Mouse (Mus musculus) liver, adult 2 months (tissue): ENCODE measurements around the gene Nbea. TPM values are rescaled to one million over a fixed set of nuclear protein-coding genes. Genes with fewer than 3 reads are reported as not detected.

Experiments
- DNase-seq: peaks from one replicate; pipeline ENCODE4 v3.0.0-alpha.2; 2011; ENCODE audit warnings: low read depth, low spot score; ENCODE audit errors: extremely low read depth
- H3K27ac ChIP-seq: fragments of 200-500 bp; replicated peaks from 2 replicates; pipeline ENCODE4 v1.5.1; 2012; ENCODE audit warnings: low read depth, mild to moderate bottlenecking, control low read depth, inconsistent platforms, low read length; ENCODE audit not compliant: insufficient read depth
- H3K27me3 ChIP-seq: fragments of 200-500 bp; 2 replicates; pipeline ENCODE4 v1.6.1; 2012; ENCODE audit warnings: mild to moderate bottlenecking, moderate library complexity, low read length, inconsistent platforms; ENCODE audit not compliant: control insufficient read depth, insufficient read depth
- H3K36me3 ChIP-seq: fragments of 200-500 bp; 2 replicates; pipeline ENCODE4 v1.6.1; 2012; ENCODE audit warnings: low read length, inconsistent platforms; ENCODE audit not compliant: control insufficient read depth, insufficient read depth
- H3K4me1 ChIP-seq: fragments of 200-500 bp; 2 replicates; pipeline ENCODE4 v1.6.1; 2011; ENCODE audit warnings: low read length; ENCODE audit not compliant: control insufficient read depth, insufficient read depth
- H3K4me3 ChIP-seq: fragments of 200-500 bp; 2 replicates; pipeline ENCODE4 v1.5.1; 2011; ENCODE audit warnings: low read depth, mild to moderate bottlenecking, control low read depth, low read length, moderate library complexity; ENCODE audit not compliant: insufficient read depth
- H3K79me2 ChIP-seq: fragments of 200-500 bp; 2 replicates; pipeline ENCODE4 v1.6.1; 2012; ENCODE audit warnings: inconsistent platforms, mild to moderate bottlenecking, low read length, moderate library complexity; ENCODE audit not compliant: control insufficient read depth, insufficient read depth
- H3K9ac ChIP-seq: fragments of 200-500 bp; 2 replicates; pipeline ENCODE4 v1.6.1; 2012; ENCODE audit warnings: low read depth, mild to moderate bottlenecking, control low read depth, inconsistent platforms, low read length
- CTCF ChIP-seq: fragments of 200-500 bp; IDR thresholded peaks from 2 replicates; pipeline ENCODE4 v1.5.1; 2011; ENCODE audit warnings: low read depth, low read length, control low read depth
- POLR2A ChIP-seq: fragments of 200-500 bp; IDR thresholded peaks from 2 replicates; pipeline ENCODE4 v1.6.1; 2011; ENCODE audit warnings: low read length, control low read depth; ENCODE audit not compliant: insufficient read depth; ENCODE audit errors: extremely low read depth
- WGBS: fragments of 180-500 bp; shearing (Covaris S2); methylation state at CpG from one replicate; pipeline ENCODE4 v1.1.7; 2018; 5-methylcytosine and 5-hydroxymethylcytosine counted together
- polyA plus RNA-seq: library from polyadenylated mRNA; depleted of rRNA; stranded (reverse); fragments of >200 nt; gene quantifications from 2 replicates; pipeline ENCODE4 v1.2.3, GENCODE M21; 2012
- total RNA-seq: library from RNA; depleted of rRNA; stranded (reverse); fragments of >200 nt; gene quantifications from 2 replicates; pipeline ENCODE4 v1.2.3, GENCODE M21; 2014

Gene Nbea
- total and polyA plus RNA-seq, 2 experiments: 0.38 to 1.9 TPM

DNA sequence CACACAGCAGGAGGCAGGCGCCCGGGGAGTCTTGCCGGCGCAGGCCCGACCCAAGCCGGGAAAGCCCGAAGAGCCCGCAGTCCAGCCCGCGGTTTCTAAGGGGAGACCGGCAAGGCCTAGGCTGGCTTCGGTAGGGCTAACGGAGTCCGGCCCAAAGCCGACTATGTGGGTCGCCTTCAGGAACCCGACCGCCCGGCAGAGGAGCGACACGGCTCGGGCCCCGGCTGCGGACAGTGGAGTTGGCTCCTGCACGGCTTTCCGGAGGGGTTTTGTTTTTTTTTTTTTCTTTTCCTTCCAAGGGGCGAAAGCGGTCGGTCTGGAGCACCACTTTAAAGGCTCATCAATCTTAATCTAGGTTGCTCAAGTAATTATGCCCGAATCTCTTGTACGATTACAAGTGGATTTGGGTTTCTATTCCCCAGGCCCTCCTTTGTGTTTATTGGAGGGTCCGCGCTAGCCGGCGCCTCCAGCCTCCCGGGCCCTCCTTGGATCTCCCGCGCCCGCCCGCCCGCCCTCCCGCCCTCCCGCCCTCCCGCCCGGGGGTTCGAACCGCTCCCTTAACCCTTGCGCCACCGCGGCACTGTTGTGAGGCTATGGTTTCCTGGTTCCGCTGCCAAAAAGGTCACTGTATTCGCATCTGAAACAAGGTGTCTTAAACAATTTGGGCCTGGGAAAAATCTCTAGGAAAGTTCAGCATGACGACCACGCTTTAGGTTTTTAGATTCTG is 395.9 kb downstream of the Nbea start:
- TF ChIP-seq POLR2A (no peak), CTCF (no peak)
- Histone ChIP-seq H3K4me3 (peak overlapping the region; percentile 9), H3K9ac (no peak overlapping the region), H3K27me3 (peaks cover 13% of the 10 kb centered on the region), H3K36me3 (no peaks in the 10 kb centered on the region), H3K79me2 (no peaks in the 10 kb centered on the region), H3K27ac (no peak overlapping the region), H3K4me1 (peaks cover 3% of the 10 kb centered on the region)
- DNase-seq: no peak
- 5% methylated on average over 53 of the region's 54 CpGs for WGBS

DNA sequence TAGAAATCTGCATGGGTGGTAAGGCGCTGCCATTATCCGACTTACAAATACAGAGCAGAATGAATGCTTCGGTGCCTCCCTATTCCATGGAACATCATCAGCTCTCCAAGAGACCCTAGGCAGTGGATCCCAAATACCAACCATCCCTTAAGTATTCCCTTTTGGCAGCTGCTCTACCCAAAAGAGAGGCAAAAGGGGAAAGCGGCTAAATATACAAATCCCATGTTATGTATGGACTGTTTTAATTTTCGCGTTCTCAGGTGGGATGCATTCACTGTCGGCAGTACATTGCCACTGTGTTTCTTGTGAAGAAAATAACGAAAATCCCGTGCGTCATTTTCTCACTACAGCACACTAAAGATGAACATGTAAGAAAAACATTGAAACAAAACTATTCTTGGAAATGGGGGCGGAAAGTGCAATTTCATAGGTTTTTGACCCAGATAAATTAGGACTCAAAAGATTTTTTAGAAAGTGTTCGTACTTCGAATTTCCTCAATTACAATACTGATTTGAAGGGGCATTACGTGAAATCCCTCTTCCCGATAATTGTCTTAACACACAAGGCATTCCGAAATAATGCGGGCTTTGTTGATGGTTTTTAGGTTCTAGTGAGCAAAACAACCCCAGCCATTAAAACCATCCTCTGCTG is 396.5 kb downstream of the Nbea start:
- H3K79me2 ChIP-seq: no peaks in the 10 kb centered on the region
- H3K9ac ChIP-seq: no peak overlapping the region
- H3K4me1 ChIP-seq: peaks cover 3% of the 10 kb centered on the region
- H3K27me3 ChIP-seq: peaks cover 13% of the 10 kb centered on the region
- TF ChIP-seq POLR2A: no peak
- TF ChIP-seq CTCF: no peak
- no peak overlapping the region for H3K27ac ChIP-seq
- WGBS: 41% methylated on average over 17 of the region's 17 CpGs
- no peak for DNase-seq
- no peaks in the 10 kb centered on the region for H3K36me3 ChIP-seq
- H3K4me3 ChIP-seq: peak overlapping the region; percentile 9; the same call in 1 of the 2 replicates

DNA sequence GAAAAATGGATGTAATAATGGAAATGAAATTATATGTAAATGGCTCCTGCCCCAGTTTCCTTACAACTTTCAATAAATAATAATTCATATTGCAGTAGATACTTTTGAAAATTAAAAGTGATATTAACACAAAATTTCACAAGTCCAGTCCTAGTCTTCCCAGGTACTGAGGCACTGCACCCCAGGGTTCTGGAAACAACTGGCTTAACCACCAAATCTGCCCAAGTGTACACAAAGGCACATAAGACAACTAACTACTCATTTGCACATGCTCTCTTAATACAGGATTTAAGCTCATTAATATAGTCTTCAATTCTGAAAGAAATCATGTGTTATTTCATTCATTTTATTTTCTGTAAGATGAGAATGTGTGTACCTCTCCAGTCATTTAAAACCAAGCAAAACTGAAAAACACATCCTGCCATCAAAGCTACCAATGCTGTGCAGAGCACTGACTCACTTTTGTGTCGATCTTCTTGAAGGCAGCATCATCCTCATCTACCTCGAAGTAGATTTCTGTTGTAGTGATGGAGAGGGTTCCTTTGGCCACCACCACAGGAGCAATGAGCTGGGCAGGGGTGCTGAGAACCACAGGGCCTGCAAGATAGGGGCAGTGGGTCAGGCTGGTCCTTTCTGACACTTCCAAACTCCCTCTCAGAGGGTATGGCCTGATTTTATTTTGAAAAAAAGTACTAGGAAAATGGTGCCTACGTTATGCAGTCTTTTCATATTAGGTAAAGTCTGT is 397.3 kb downstream of the Nbea start:
- no peak for TF ChIP-seq POLR2A
- no peak for TF ChIP-seq CTCF
- WGBS: 43% methylated on average over 3 of the region's 3 CpGs
- H3K27me3 ChIP-seq: peaks cover 13% of the 10 kb centered on the region

GRCm38 (mm10) chr3:55785266-55785980 is 398.1 kb downstream of the Nbea start:
- no peak overlapping the region for H3K27ac ChIP-seq
- no peak for DNase-seq
- H3K27me3 ChIP-seq: peaks cover 16% of the 10 kb centered on the region
- 73% methylated on average over 4 of the region's 4 CpGs for WGBS
- no peak overlapping the region for H3K9ac ChIP-seq
- H3K4me3 ChIP-seq: no peak overlapping the region
- no peaks in the 10 kb centered on the region for H3K36me3 ChIP-seq
- peaks cover 3% of the 10 kb centered on the region for H3K4me1 ChIP-seq
- no peak for TF ChIP-seq CTCF
- no peak for TF ChIP-seq POLR2A
- no peaks in the 10 kb centered on the region for H3K79me2 ChIP-seq

More for the DNA sequence above, 397.3 kb downstream of the Nbea start:
- Histone ChIP-seq H3K27ac (no peak overlapping the region), H3K4me3 (no peak overlapping the region), H3K36me3 (no peaks in the 10 kb centered on the region), H3K4me1 (peaks cover 3% of the 10 kb centered on the region), H3K79me2 (no peaks in the 10 kb centered on the region), H3K9ac (no peak overlapping the region)
- no peak for DNase-seq

GRCm38 (mm10) chr3:55784101-55784500 is 399.4 kb downstream of the Nbea start:
- H3K27me3 ChIP-seq: peaks cover 19% of the 10 kb centered on the region
- H3K79me2 ChIP-seq: no peaks in the 10 kb centered on the region
- H3K9ac ChIP-seq: no peak overlapping the region
- H3K4me3 ChIP-seq: no peak overlapping the region
- H3K4me1 ChIP-seq: peaks cover 3% of the 10 kb centered on the region
- no peak overlapping the region for H3K27ac ChIP-seq
- WGBS: 32% methylated on average over 7 of the region's 7 CpGs
- H3K36me3 ChIP-seq: no peaks in the 10 kb centered on the region
- DNase-seq: no peak
- TF ChIP-seq POLR2A: no peak
- TF ChIP-seq CTCF: no peak
